18 mouse cellular contexts compared by ENCODE assay signal in genomic region chr16:24978226-24978625, GRCm38 (mm10).
DNase-seq lines count a peak whose midpoint lies in the region; ATAC-seq lines count a peak whose summit lies in the region.
"Had no signal": no experiment of that assay in that cellular context is flagged by ENCODE, and none has a peak within 500 bp of the region (broad histone marks: within the 10 kb centered on the region; RNA-seq: fewer than 3 reads in every experiment).

No protein-coding gene starts in this region.

- no peaks in the 10 kb centered on the region for H3K9me3 ChIP-seq in heart, embryonic 15.5 days (replicated peaks)
- no peaks in the 10 kb centered on the region for H3K9me3 ChIP-seq in neural tube, embryonic 12.5 days
- H3K9me3 ChIP-seq in neural tube, embryonic 15.5 days (replicated peaks): no peaks in the 10 kb centered on the region
- no peaks in the 10 kb centered on the region for H3K9me3 ChIP-seq in neural tube, embryonic 13.5 days
- H3K9me3 ChIP-seq: embryonic facial prominence, embryonic 12.5 days; forebrain, embryonic 12.5 days; hindbrain, embryonic 13.5 days had no signal

- no peak overlapping the region for H3K4me2 ChIP-seq in heart, embryonic 15.5 days
- H3K4me2 ChIP-seq in neural tube, embryonic 12.5 days (replicated peaks): no peak overlapping the region
- no peak overlapping the region for H3K4me2 ChIP-seq in neural tube, embryonic 15.5 days
- H3K4me2 ChIP-seq in neural tube, embryonic 13.5 days: no peak overlapping the region
- H3K4me2 ChIP-seq: embryonic facial prominence, embryonic 12.5 days; forebrain, embryonic 12.5 days; hindbrain, embryonic 13.5 days had no signal

- peaks cover 3% of the 10 kb centered on the region; the same call in 1 of the 2 replicates for H3K4me1 ChIP-seq in heart, embryonic 15.5 days (replicated peaks)
- H3K4me1 ChIP-seq in neural tube, embryonic 12.5 days: no peaks in the 10 kb centered on the region
- no peaks in the 10 kb centered on the region for H3K4me1 ChIP-seq in neural tube, embryonic 15.5 days
- H3K4me1 ChIP-seq in neural tube, embryonic 13.5 days (replicated peaks): peaks cover 11% of the 10 kb centered on the region
- H3K4me1 ChIP-seq: hindbrain, embryonic 13.5 days had no signal

- peak overlapping the region; percentile 26; the same call in 1 of the 2 replicates for H3K27ac ChIP-seq in heart, embryonic 15.5 days
- no peak overlapping the region for H3K27ac ChIP-seq in neural tube, embryonic 12.5 days
- H3K27ac ChIP-seq in neural tube, embryonic 15.5 days (replicated peaks): no peak overlapping the region
- H3K27ac ChIP-seq in neural tube, embryonic 13.5 days (replicated peaks): no peak overlapping the region
- H3K27ac ChIP-seq: embryonic facial prominence, embryonic 12.5 days; forebrain, embryonic 12.5 days; hindbrain, embryonic 13.5 days; hindbrain, postnatal 0 days had no signal

- no peaks in the 10 kb centered on the region for H3K27me3 ChIP-seq in heart, embryonic 15.5 days
- no peaks in the 10 kb centered on the region for H3K27me3 ChIP-seq in neural tube, embryonic 12.5 days (replicated peaks)
- H3K27me3 ChIP-seq in neural tube, embryonic 15.5 days (replicated peaks): no peaks in the 10 kb centered on the region
- no peaks in the 10 kb centered on the region for H3K27me3 ChIP-seq in neural tube, embryonic 13.5 days
- H3K27me3 ChIP-seq: CH12.LX; embryonic facial prominence, embryonic 12.5 days; forebrain, embryonic 12.5 days; hindbrain, embryonic 13.5 days had no signal

- H3K36me3 ChIP-seq in heart, embryonic 15.5 days: peaks cover 9% of the 10 kb centered on the region; the same call in 1 of the 2 replicates
- H3K36me3 ChIP-seq in neural tube, embryonic 12.5 days: no peaks in the 10 kb centered on the region
- no peaks in the 10 kb centered on the region for H3K36me3 ChIP-seq in neural tube, embryonic 15.5 days
- no peaks in the 10 kb centered on the region for H3K36me3 ChIP-seq in neural tube, embryonic 13.5 days
- H3K36me3 ChIP-seq: forebrain, embryonic 12.5 days; hindbrain, embryonic 13.5 days had no signal

- WGBS in heart, embryonic 15.5 days: 93% methylated on average over 1 of the region's 1 CpGs
- WGBS in neural tube, embryonic 12.5 days: 17% methylated on average over 1 of the region's 1 CpGs
- WGBS in neural tube, embryonic 15.5 days: 16% methylated on average over 1 of the region's 1 CpGs
- 12% methylated on average over 1 of the region's 1 CpGs for WGBS in neural tube, embryonic 13.5 days

- no peak overlapping the region for H3K9ac ChIP-seq in heart, embryonic 15.5 days
- no peak overlapping the region for H3K9ac ChIP-seq in neural tube, embryonic 12.5 days
- no peak overlapping the region for H3K9ac ChIP-seq in neural tube, embryonic 15.5 days (replicated peaks)
- no peak overlapping the region for H3K9ac ChIP-seq in neural tube, embryonic 13.5 days
- H3K9ac ChIP-seq: embryonic facial prominence, embryonic 12.5 days; forebrain, embryonic 12.5 days; hindbrain, embryonic 13.5 days had no signal

- no peak for ATAC-seq in heart, embryonic 15.5 days (replicated peaks; ENCODE audit: insufficient number of reproducible peaks, insufficient read depth, low FRiP score, low read depth)
- peak; percentile 78 for ATAC-seq in neural tube, embryonic 12.5 days (ENCODE audit: low FRiP score, low read depth)
- no peak for ATAC-seq in neural tube, embryonic 15.5 days (ENCODE audit: low FRiP score)
- ATAC-seq in neural tube, embryonic 13.5 days (ENCODE audit: low read depth): peak; percentile 43; the same call in 1 of the 2 replicates
- ATAC-seq: forebrain, embryonic 16.5 days; hindbrain, postnatal 0 days had no signal

- no peak overlapping the region for H3K4me3 ChIP-seq in heart, embryonic 15.5 days
- no peak overlapping the region for H3K4me3 ChIP-seq in neural tube, embryonic 12.5 days
- no peak overlapping the region for H3K4me3 ChIP-seq in neural tube, embryonic 15.5 days (replicated peaks)
- H3K4me3 ChIP-seq in neural tube, embryonic 13.5 days: no peak overlapping the region
- H3K4me3 ChIP-seq: embryonic facial prominence, embryonic 12.5 days; forebrain, embryonic 12.5 days; hindbrain, embryonic 13.5 days had no signal

- DNase-seq in heart, adult 8-10 months (ENCODE audit: low spot score): no peak
- no peak for DNase-seq in ovary, postnatal 10 days (ENCODE audit: low spot score)
- DNase-seq: adrenal gland, adult 8-10 months; adrenal gland, postnatal 36 days; cerebellum, adult 8-10 months; cerebellum, postnatal 14 days; gastrocnemius, postnatal 14 days; heart, postnatal 36 days had no signal

Comparison
In these comparisons a context has a peak if more than half of its experiments do, and no peak if none do; other contexts are left out.
1. ATAC-seq: peak in neural tube, embryonic 12.5 days (single experiment) and neural tube, embryonic 13.5 days (single experiment); none in heart, embryonic 15.5 days (single experiment) and neural tube, embryonic 15.5 days (single experiment).